Mouse (Mus musculus): ENCODE measurements at regions not wholly inside any gene's neighbourhood (a gene's known extent, or its start where the extent isn't known, plus 50 kb on each side); places are given as distances from the start of the nearest gene placed in this dataset.
"Not testable (repeated sequence)": the region's sequence is repeated elsewhere in the genome, so short reads cannot be mapped to it uniquely, and the experiment has no call there.

- no peak for DNase-seq
Measured at GRCm38 (mm10) chr7:118320307-118320706, 76.8 kb upstream of the Smg1 start.

- no peak for DNase-seq
Measured at GRCm38 (mm10) chr7:118318432-118319135, 75.1 kb upstream of the Smg1 start.

DNA sequence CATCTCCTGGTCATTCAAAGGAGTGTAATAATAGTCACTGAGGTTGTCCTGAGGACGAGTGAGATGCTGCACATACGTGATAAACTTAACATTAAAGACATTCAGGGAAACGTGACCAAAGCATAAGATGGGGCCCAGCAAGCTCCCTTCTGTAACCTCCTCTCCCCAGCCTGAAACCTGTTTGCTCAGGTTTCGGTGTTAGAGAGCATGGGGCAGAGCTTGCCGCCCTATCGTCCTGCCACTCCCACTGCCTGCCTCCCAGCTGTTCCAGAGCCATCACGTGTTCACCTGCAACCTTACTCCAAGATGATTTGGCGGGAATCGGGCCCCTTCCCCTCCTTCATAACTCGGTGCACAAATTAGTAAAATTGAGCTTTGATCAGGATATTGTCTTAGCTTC lies 71.4 kb upstream of the Smg1 start:
- not testable (repeated sequence) for DNase-seq

- DNase-seq = peak; percentile 58 to 64
Measured at GRCm38 (mm10) chr7:118314228-118314658, 70.8 kb upstream of the Smg1 start.

GRCm38 (mm10) chr7:118313818-118314217 lies 70.3 kb upstream of the Smg1 start:
- peak; percentile 28 to 36 for DNase-seq

- DNase-seq = no peak
Measured at GRCm38 (mm10) chr7:118309733-118310132, 66.3 kb upstream of the Smg1 start.

GRCm38 (mm10) chr7:118308882-118309281 lies 65.4 kb upstream of the Smg1 start:
- DNase-seq = no peak

DNA sequence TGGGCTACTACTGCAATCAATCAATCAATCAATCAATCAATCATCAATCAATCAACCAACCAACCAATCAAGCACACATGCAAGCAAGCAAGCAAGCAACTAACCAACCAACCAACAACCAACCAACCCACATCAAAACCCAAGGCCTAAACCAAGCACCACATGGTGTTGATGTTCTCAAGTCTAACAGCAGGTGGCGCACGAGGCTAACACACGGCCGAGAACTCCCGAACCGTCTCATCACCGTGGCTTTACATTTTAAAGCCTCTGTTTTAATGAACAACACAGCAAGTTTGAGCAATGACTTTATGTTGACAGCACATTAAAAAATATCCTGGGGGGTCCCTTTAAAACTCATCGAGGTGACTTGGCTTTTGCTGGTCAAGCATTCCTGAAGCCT lies 61.3 kb upstream of the Smg1 start:
- DNase-seq = peak; percentile 91 to 92

GRCm38 (mm10) chr7:118304338-118304737 lies 60.9 kb upstream of the Smg1 start:
- no peak for DNase-seq

DNA sequence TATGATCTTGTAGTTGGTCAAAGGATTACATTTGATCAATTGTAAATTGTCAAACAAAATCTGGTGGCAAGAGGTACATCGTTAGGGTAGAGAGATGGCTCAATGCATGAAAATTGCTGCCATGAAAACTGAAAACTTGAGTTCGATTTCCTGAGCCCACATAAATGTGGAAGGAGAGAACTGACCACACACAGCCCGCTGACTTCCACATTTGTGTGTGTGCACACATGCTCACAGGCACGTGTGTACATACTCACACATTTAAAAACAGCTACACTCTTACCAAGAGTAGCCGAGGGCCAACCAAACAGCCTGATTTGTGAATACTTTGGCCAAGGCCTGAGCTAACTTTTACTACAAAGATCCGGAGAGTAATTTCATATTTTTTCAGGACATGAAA lies 60.5 kb upstream of the Smg1 start:
- DNase-seq = no peak

- DNase-seq = peak; percentile 59 to 65
Measured at GRCm38 (mm10) chr7:118300678-118301342, 57.3 kb upstream of the Smg1 start.

DNA sequence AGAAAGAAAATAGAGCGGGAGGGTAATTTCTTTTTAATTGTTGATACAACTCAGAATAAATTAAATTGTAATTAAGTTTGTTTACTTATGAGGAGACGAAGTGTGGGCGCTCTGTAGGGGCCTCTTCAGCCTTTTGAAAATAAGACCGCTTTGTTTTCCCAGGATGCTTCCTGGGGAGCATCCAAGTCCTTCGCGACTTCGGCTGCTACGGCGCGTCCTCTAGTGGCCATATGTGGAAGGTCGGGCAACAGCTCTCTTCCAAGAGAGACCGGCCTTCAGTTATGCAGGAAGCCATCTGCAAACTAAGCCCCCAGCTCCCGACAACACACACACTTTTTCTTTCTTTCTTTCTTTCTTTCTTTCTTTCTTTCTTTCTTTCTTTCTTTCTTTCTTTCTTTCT lies 54.1 kb upstream of the Smg1 start:
- DNase-seq = peak; percentile 96 to 97

- peak; percentile 34 to 50 for DNase-seq
Measured at GRCm38 (mm10) chr7:118296856-118297518, 53.5 kb upstream of the Smg1 start.

- DNase-seq = no peak
Measured at GRCm38 (mm10) chr7:118295855-118296254, 52.4 kb upstream of the Smg1 start.

- peak; percentile 45 to 59 for DNase-seq
Measured at GRCm38 (mm10) chr7:118295275-118295674, 51.8 kb upstream of the Smg1 start.

DNA sequence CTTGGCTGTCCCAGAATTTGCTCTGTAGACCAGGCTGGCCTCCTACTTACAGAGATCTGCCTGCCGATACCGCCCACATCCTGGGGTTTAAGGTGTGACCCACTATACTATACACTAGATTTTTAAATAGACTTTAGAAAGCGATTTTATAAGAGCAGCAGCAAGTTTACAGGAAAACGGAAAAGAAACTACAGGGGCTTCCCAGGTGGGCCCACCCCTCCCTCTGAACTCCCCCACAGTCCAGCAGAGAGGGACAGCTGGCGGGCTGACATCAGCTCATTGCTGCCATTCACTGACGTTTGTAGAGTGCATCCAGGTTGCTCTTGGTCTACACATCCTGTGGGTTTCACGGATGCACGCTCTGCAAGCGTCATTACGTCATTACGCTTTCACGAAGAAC lies 51.2 kb upstream of the Smg1 start:
- no peak for DNase-seq

Data from cerebellum, postnatal 10 days (tissue).